Mouse (Mus musculus) forebrain, embryonic 10.5 days (tissue): ENCODE measurements around the gene Ccdc27. TPM values are rescaled to one million over a fixed set of nuclear protein-coding genes. Genes with fewer than 3 reads are reported as not detected.

ENCODE experiments used
- DNase-seq: peaks from one replicate; pipeline ENCODE4 v3.0.0-alpha.2; 2017; ENCODE audit warnings: low spot score; ENCODE audit errors: extremely low spot score
- H3K27ac ChIP-seq: fragments of 300-500 bp; sonication (generic); 2 replicates; pipeline ENCODE4 v1.5.1; 2016; ENCODE audit warnings: mild to moderate bottlenecking
- H3K27me3 ChIP-seq: fragments of 300-500 bp; sonication (generic); 2 replicates; pipeline ENCODE4 v1.6.1; 2016; ENCODE audit warnings: mild to moderate bottlenecking; ENCODE audit not compliant: poor library complexity, severe bottlenecking
- H3K36me3 ChIP-seq: fragments of 300-500 bp; sonication (generic); replicated peaks from 2 replicates; pipeline ENCODE4 v1.6.1; 2016; ENCODE audit warnings: mild to moderate bottlenecking, moderate library complexity
- H3K4me1 ChIP-seq: fragments of 300-500 bp; sonication (generic); 2 replicates; pipeline ENCODE4 v1.6.1; 2016
- H3K4me3 ChIP-seq: fragments of 300-500 bp; sonication (generic); 2 replicates; pipeline ENCODE4 v1.5.1; 2016; ENCODE audit warnings: mild to moderate bottlenecking, moderate library complexity
- H3K9me3 ChIP-seq: fragments of 300-500 bp; sonication (generic); 2 replicates; pipeline ENCODE4 v1.6.1; 2016; ENCODE audit warnings: mild to moderate bottlenecking, moderate library complexity
- WGBS: fragments of 180-500 bp; shearing (Covaris S2); methylation state at CpG from one replicate; pipeline ENCODE4 v1.1.7; 2016; 5-methylcytosine and 5-hydroxymethylcytosine counted together
- polyA plus RNA-seq: library from polyadenylated mRNA; unstranded; fragments of >200 nt; fragmentation: Nextera tagmentation; extraction: Ambion mirVana; gene quantifications from 2 replicates; pipeline ENCODE4 v1.2.1, GENCODE M21; 2016

Ccdc27 gene
- polyA plus RNA-seq, 1 experiment from 2014 or later, result not detected

DNA sequence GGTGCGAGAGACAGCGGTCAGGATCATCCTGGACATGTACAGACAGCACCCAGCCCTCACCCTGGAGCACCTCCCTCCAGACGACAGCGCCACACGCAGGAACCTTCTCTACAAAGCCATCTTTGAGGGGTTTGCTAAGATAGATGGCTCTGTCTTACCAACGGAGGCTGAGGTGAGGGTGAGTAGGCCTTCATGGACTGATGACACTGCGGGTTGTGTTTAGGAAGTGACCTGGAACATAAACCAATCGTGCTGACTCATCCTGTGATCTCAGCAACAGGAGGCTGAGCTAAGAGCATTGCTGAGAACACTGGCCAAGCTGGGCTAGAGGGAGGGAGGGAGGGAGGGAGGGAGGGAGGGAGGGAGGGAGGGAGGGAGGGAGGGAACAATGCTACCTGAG, 49.0 kb downstream of the Ccdc27 start:
- Histone ChIP-seq H3K4me3 (no peak overlapping the region), H3K27ac (no peak overlapping the region), H3K4me1 (no peaks in the 10 kb centered on the region), H3K27me3 (no peaks in the 10 kb centered on the region), H3K9me3 (no peaks in the 10 kb centered on the region), H3K36me3 (peaks cover 99% of the 10 kb centered on the region)
- no peak for DNase-seq
- 93% methylated on average over 8 of the region's 8 CpGs for WGBS

GRCm38 (mm10) chr4:153992715-153993114, 49.8 kb downstream of the Ccdc27 start:
- Histone ChIP-seq H3K9me3 (no peaks in the 10 kb centered on the region), H3K27ac (no peak overlapping the region), H3K4me3 (no peak overlapping the region), H3K27me3 (no peaks in the 10 kb centered on the region), H3K36me3 (peaks cover 99% of the 10 kb centered on the region), H3K4me1 (no peaks in the 10 kb centered on the region)
- DNase-seq, result no peak
- 94% methylated on average over 10 of the region's 10 CpGs for WGBS

GRCm38 (mm10) chr4:153980470-153980869, 62.0 kb downstream of the Ccdc27 start:
- peaks cover 15% of the 10 kb centered on the region for H3K4me1 ChIP-seq
- H3K27me3 ChIP-seq, result no peaks in the 10 kb centered on the region
- H3K27ac ChIP-seq, result no peak overlapping the region
- peaks cover 67% of the 10 kb centered on the region for H3K36me3 ChIP-seq
- DNase-seq, result no peak
- H3K4me3 ChIP-seq, result no peak overlapping the region
- H3K9me3 ChIP-seq, result no peaks in the 10 kb centered on the region
- 91% methylated on average over 11 of the region's 11 CpGs for WGBS

GRCm38 (mm10) chr4:153979243-153979642, 63.2 kb downstream of the Ccdc27 start:
- peaks cover 19% of the 10 kb centered on the region for H3K4me1 ChIP-seq
- no peak overlapping the region for H3K4me3 ChIP-seq
- H3K27me3 ChIP-seq, result no peaks in the 10 kb centered on the region
- peaks cover 54% of the 10 kb centered on the region for H3K36me3 ChIP-seq
- no peak overlapping the region for H3K27ac ChIP-seq
- no peak for DNase-seq
- 93% methylated on average over 10 of the region's 10 CpGs for WGBS
- no peaks in the 10 kb centered on the region for H3K9me3 ChIP-seq

Other genes with a start within 250 kb of the Ccdc27 start
- 151 TPM in 2 replicates for gene A430005L14Rik, start 85.4 kb downstream of the Ccdc27 start, polyA plus RNA-seq
- gene Dffb, start 67.6 kb downstream of the Ccdc27 start, polyA plus RNA-seq, result 13.5 and 14.8 TPM in 2 replicates
- gene Cep104, start 67.5 kb downstream of the Ccdc27 start, polyA plus RNA-seq, result 20.0 and 22.0 TPM in 2 replicates
- 20.1 and 21.9 TPM in 2 replicates for gene Lrrc47, start 30.9 kb downstream of the Ccdc27 start, polyA plus RNA-seq
- 22.1 and 27.4 TPM in 2 replicates for gene Smim1, start 16.4 kb downstream of the Ccdc27 start, polyA plus RNA-seq
- 1.9 and 4.5 TPM in 2 replicates for gene Trp73, start 97.5 kb upstream of the Ccdc27 start, polyA plus RNA-seq
- gene Wrap73, start 99.7 kb upstream of the Ccdc27 start, polyA plus RNA-seq, result 47.5 and 50.3 TPM in 2 replicates
- 104 and 106 TPM in 2 replicates for gene Tprgl, start 118.0 kb upstream of the Ccdc27 start, polyA plus RNA-seq
- gene Megf6, start 128.1 kb upstream of the Ccdc27 start, polyA plus RNA-seq, result 26.4 and 28.0 TPM in 2 replicates